Mouse (Mus musculus): ENCODE measurements around the gene Psme2. TPM values are rescaled to one million over a fixed set of nuclear protein-coding genes. Genes with fewer than 3 reads are reported as not detected.
A peak's percentile ranks its signal among the peaks of the same experiment; 100 is the strongest.

Psme2 gene
- polyA plus RNA-seq, 2 experiments: 56.0 to 190 TPM

DNA sequence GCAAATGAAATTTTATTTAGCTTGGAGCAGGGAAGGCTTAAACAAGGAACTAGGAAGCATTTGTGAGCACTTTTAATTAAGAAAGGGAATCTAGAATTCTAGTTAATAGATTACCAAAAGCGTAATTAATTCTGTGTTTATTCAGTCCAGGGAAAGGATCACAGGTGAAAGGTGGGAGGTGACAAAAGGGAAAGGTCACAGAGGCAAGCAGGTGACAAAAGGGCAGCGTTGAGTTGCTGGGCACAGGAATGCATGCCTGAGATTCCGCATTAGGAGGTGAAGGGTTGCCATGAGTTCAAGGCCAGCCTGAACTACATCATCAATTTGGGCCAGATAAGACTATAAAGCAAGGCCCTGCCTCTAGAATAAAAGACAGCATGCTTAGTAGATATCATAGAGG lies 23.4 kb downstream of the Psme2 start:
- H3K4me1 ChIP-seq (replicated peaks; ENCODE audit: control insufficient read depth in 2 of 2, insufficient read depth in 2 of 2, low read length in 1 of 2): peaks cover 0 to 1% of the 10 kb centered on the region in 2 experiments; a peak in 2 of 4 replicates
- no peak overlapping the region for H3K4me2 ChIP-seq (ENCODE audit: low read depth)
- no peak for DNase-seq (ENCODE audit: low read depth in 3 of 3, low spot score in 3 of 3)
- no peak overlapping the region for H3K27ac ChIP-seq
- WGBS (ENCODE audit: insufficient replicate concordance): 80% methylated on average over 3 of the region's 3 CpGs
- peaks cover 45% of the 10 kb centered on the region for H3K36me3 ChIP-seq (replicated peaks; ENCODE audit: control insufficient read depth, insufficient read depth, low read depth)
- no peak overlapping the region for H3K4me3 ChIP-seq (ENCODE audit: insufficient read depth in 1 of 2, low read depth in 2 of 2, low read length in 2 of 2)
- no peak for ATAC-seq (ENCODE audit: insufficient read depth)
- H3K27me3 ChIP-seq (ENCODE audit: control insufficient read depth, insufficient read depth, low read length): no peaks in the 10 kb centered on the region
- TF ChIP-seq EP300 (IDR thresholded peaks at IDR 0.05; ENCODE audit: low read depth) (no peak), CTCF (IDR thresholded peaks at IDR 0.05; ENCODE audit: low read depth) (no peak)
- H3K9ac ChIP-seq (replicated peaks): no peak overlapping the region
- no peaks in the 10 kb centered on the region for H3K9me3 ChIP-seq (ENCODE audit: control insufficient read depth, low read length)

DNA sequence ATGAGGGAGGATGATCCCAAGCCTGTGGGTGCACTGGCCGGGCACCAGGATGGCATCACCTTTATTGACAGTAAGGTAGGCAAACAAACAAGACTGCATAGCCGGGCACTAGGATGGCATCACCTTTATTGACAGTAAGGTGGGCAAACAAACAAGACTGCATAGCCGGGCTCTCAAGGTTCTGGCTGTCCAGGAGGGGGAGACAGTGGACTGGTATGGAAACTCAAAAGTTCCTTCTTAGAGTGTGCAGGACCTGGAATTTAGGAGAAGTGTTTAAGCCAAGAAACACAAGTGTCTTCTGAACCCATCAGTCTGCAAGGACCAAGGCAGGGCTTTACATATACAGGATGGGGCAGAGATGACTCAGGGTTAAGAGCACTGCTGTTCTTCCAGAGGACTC lies 25.2 kb downstream of the Psme2 start:
- H3K4me1 ChIP-seq (replicated peaks; ENCODE audit: control insufficient read depth in 2 of 2, insufficient read depth in 2 of 2, low read length in 1 of 2): peaks cover 9 to 13% of the 10 kb centered on the region in 2 experiments; a peak in 3 of 4 replicates
- H3K36me3 ChIP-seq (replicated peaks; ENCODE audit: control insufficient read depth, insufficient read depth, low read depth): peaks cover 45% of the 10 kb centered on the region
- no peak overlapping the region for H3K9ac ChIP-seq (replicated peaks)
- no peak for DNase-seq (ENCODE audit: low read depth in 3 of 3, low spot score in 3 of 3)
- no peak overlapping the region for H3K27ac ChIP-seq
- WGBS (ENCODE audit: insufficient replicate concordance): 74% methylated on average over 3 of the region's 3 CpGs
- H3K9me3 ChIP-seq (ENCODE audit: control insufficient read depth, low read length): no peaks in the 10 kb centered on the region
- no peak overlapping the region for H3K4me2 ChIP-seq (ENCODE audit: low read depth)
- no peak overlapping the region for H3K4me3 ChIP-seq (ENCODE audit: insufficient read depth in 1 of 2, low read depth in 2 of 2, low read length in 2 of 2)
- TF ChIP-seq CTCF (IDR thresholded peaks at IDR 0.05; ENCODE audit: low read depth): peak; percentile 38
- no peak for TF ChIP-seq EP300 (IDR thresholded peaks at IDR 0.05; ENCODE audit: low read depth)
- no peaks in the 10 kb centered on the region for H3K27me3 ChIP-seq (ENCODE audit: control insufficient read depth, insufficient read depth, low read length)
- ATAC-seq (ENCODE audit: insufficient read depth): no peak

DNA sequence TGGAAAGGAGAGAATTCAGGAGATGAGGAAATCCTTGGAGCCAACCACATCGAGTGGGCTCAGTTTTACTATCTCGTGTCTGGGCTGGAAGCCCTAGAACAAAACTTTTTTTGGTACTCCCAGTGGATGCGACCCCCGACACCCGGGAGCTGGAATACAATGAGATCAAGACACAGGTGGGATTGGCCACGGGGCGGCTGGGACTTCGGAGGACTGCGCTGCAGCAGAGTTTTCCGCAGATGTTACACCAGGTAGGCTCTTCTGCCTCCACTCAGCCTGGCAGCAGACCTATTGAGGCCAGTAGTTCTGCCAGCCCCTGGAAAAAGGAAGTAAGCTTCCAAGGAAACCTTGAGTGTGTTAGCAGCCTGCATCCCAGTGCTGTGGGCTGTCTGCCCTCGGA lies 27.7 kb downstream of the Psme2 start:
- H3K36me3 ChIP-seq (replicated peaks; ENCODE audit: control insufficient read depth, insufficient read depth, low read depth): peaks cover 37% of the 10 kb centered on the region

DNA sequence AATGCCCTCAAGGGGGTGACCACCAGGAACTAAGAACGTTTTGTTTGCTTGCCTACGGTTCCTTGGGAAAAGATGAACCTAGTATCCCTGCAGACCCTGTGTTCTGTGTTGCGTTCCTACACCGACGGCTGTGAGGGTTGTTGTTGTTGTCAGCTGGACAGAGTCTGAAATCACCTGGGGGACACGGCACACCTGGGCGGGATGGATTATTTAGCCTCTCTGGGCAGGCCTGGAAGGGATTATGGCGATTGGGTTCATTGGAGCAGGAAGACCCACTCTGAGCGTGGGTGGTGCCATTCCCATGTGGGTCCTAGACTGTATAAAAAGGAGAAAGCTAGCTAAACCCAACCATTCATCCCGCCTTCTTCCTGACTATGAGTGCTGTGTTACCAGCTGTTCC lies 29.1 kb downstream of the Psme2 start:
- no peak overlapping the region for H3K27ac ChIP-seq
- no peaks in the 10 kb centered on the region for H3K9me3 ChIP-seq (ENCODE audit: control insufficient read depth, low read length)
- ATAC-seq (ENCODE audit: insufficient read depth): no peak
- TF ChIP-seq CTCF (IDR thresholded peaks at IDR 0.05; ENCODE audit: low read depth) (no peak), EP300 (IDR thresholded peaks at IDR 0.05; ENCODE audit: low read depth) (no peak)
- WGBS (ENCODE audit: insufficient replicate concordance): 79% methylated on average over 10 of the region's 10 CpGs
- peak overlapping the region; percentile 97 for H3K4me2 ChIP-seq (ENCODE audit: low read depth)
- peaks cover 31% of the 10 kb centered on the region for H3K36me3 ChIP-seq (replicated peaks; ENCODE audit: control insufficient read depth, insufficient read depth, low read depth)
- peak overlapping the region in 1 of 2 experiments; percentile 83; a peak in 1 of 4 replicates for H3K4me3 ChIP-seq (ENCODE audit: insufficient read depth in 1 of 2, low read depth in 2 of 2, low read length in 2 of 2)
- DNase-seq (ENCODE audit: low read depth in 3 of 3, low spot score in 3 of 3): no peak
- H3K27me3 ChIP-seq (ENCODE audit: control insufficient read depth, insufficient read depth, low read length): no peaks in the 10 kb centered on the region
- no peak overlapping the region for H3K9ac ChIP-seq (replicated peaks)
- H3K4me1 ChIP-seq (replicated peaks; ENCODE audit: control insufficient read depth in 2 of 2, insufficient read depth in 2 of 2, low read length in 1 of 2): peaks cover 20 to 37% of the 10 kb centered on the region in 2 experiments

More for the DNA sequence above, 27.7 kb downstream of the Psme2 start:
- ATAC-seq (ENCODE audit: insufficient read depth) (no peak), DNase-seq (ENCODE audit: low read depth in 3 of 3, low spot score in 3 of 3) (no peak)
- Histone ChIP-seq H3K9me3 (ENCODE audit: control insufficient read depth, low read length) (no peaks in the 10 kb centered on the region), H3K27ac (no peak overlapping the region), H3K4me2 (ENCODE audit: low read depth) (no peak overlapping the region), H3K27me3 (ENCODE audit: control insufficient read depth, insufficient read depth, low read length) (no peaks in the 10 kb centered on the region), H3K9ac (replicated peaks) (no peak overlapping the region), H3K4me3 (ENCODE audit: insufficient read depth in 1 of 2, low read depth in 2 of 2, low read length in 2 of 2) (no peak overlapping the region), H3K4me1 (replicated peaks; ENCODE audit: control insufficient read depth in 2 of 2, insufficient read depth in 2 of 2, low read length in 1 of 2) (peaks cover 12 to 24% of the 10 kb centered on the region in 2 experiments)
- WGBS (ENCODE audit: insufficient replicate concordance): 80% methylated on average over 11 of the region's 11 CpGs
- TF ChIP-seq EP300 (IDR thresholded peaks at IDR 0.05; ENCODE audit: low read depth) (no peak), CTCF (IDR thresholded peaks at IDR 0.05; ENCODE audit: low read depth) (no peak)

DNA sequence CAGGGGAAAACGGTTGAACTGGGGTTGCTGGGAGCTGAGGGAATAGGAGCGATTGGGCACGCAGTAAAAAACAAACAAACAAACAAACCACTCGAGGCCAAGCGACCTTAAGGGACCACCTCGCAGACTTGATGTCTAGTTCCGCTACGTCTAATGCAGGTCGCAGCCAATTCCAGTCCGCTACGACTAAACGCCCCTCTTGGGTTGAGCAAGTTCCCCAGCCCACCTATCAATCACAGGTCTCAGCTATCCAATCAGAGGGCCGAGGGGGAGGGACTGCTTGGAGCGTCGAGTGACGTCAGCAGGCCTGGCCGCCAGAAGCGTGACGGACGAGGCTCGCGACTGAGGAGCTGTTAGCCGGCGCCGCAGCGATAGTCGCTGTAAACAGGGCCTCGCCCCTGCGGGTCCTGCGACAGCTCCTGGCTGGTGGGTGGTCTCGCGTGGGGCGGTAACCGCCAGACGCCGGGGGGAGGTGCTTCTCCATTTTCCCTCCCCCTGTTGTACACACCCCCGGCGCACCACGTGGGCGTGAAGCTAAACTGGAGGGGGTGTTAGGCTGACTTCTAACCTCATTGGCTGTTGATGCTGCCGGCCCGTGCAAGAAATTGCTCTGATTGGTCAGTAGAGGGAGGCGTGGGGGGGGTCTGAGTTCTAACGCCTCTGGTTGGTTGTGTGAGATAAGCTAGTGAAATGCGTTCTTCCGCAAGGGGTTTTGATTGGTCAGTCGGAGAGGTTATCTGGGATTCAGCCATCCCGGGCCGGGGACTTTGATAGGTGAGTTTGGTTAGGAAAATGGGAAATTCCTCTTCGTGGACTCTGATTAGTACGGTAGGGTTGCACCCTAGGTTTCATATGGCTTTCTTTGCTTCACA lies 30.5 kb downstream of the Psme2 start, which contains the start of gene A730061H03Rik:
A730061H03Rik (minus strand) TSS at position 205 of the 872 bp plus-strand sequence.
- Histone ChIP-seq H3K27ac (peak within 1 kb of the TSS; percentile 94), H3K4me1 (replicated peaks; ENCODE audit: control insufficient read depth in 2 of 2, insufficient read depth in 2 of 2, low read length in 1 of 2) (peaks cover 28 to 42% of the 10 kb centered on the region in 2 experiments), H3K36me3 (replicated peaks; ENCODE audit: control insufficient read depth, insufficient read depth, low read depth) (peaks cover 16% of the 10 kb centered on the region), H3K27me3 (ENCODE audit: control insufficient read depth, insufficient read depth, low read length) (no peaks in the 10 kb centered on the region), H3K9ac (replicated peaks) (peak within 1 kb of the TSS; percentile 98), H3K4me2 (ENCODE audit: low read depth) (peak within 1 kb of the TSS; percentile 97), H3K4me3 (ENCODE audit: insufficient read depth in 1 of 2, low read depth in 2 of 2, low read length in 2 of 2) (peak within 1 kb of the TSS; percentile 83), H3K9me3 (ENCODE audit: control insufficient read depth, low read length) (no peaks in the 10 kb centered on the region)
- ATAC-seq (ENCODE audit: insufficient read depth): peak; percentile 88
- DNase-seq (ENCODE audit: low read depth in 3 of 3, low spot score in 3 of 3): peak; percentile 99
- no peak for TF ChIP-seq CTCF (IDR thresholded peaks at IDR 0.05; ENCODE audit: low read depth)
- peak; percentile 65 for TF ChIP-seq EP300 (IDR thresholded peaks at IDR 0.05; ENCODE audit: low read depth)
- WGBS (ENCODE audit: insufficient replicate concordance): under 1% methylated on average over 49 of the region's 51 CpGs
